Mouse (Mus musculus) heart, embryonic 16.5 days (tissue): ENCODE measurements at regions not wholly inside any gene's neighbourhood (a gene's known extent, or its start where the extent isn't known, plus 50 kb on each side); places are given as distances from the start of the nearest gene placed in this dataset.
"Not testable (repeated sequence)": the region's sequence is repeated elsewhere in the genome, so short reads cannot be mapped to it uniquely, and the experiment has no call there.

ENCODE experiments used
- ATAC-seq: fragments of 200-750 bp; cut with Nextera tagmentation; replicated peaks from 2 replicates; pipeline ENCODE4 v1.8.0; 2017; ENCODE audit warnings: moderate number of reproducible peaks; ENCODE audit not compliant: insufficient read depth, low FRiP score; ENCODE audit errors: extremely low read depth
- H3K27ac ChIP-seq: fragments of 300-500 bp; sonication (generic); 2 replicates; pipeline ENCODE4 v1.5.1; 2014; ENCODE audit warnings: mild to moderate bottlenecking, low read length, control low read depth, moderate library complexity
- H3K27me3 ChIP-seq: fragments of 300-500 bp; sonication (generic); 2 replicates; pipeline ENCODE4 v1.6.1; 2014; ENCODE audit warnings: low read length, mixed read lengths; ENCODE audit not compliant: control insufficient read depth, insufficient read depth
- H3K36me3 ChIP-seq: fragments of 300-500 bp; sonication (generic); 2 replicates; pipeline ENCODE4 v1.6.1; 2014; ENCODE audit not compliant: control insufficient read depth, insufficient read depth
- H3K4me1 ChIP-seq: fragments of 300-500 bp; sonication (generic); 2 replicates; pipeline ENCODE4 v1.6.1; 2014; ENCODE audit warnings: low read length, mixed read lengths; ENCODE audit not compliant: control insufficient read depth, insufficient read depth
- H3K4me2 ChIP-seq: fragments of 300-500 bp; sonication (generic); 2 replicates; pipeline ENCODE4 v1.6.1; 2014; ENCODE audit warnings: low read depth, mild to moderate bottlenecking, control low read depth, low read length
- H3K4me3 ChIP-seq: fragments of 300-500 bp; sonication (generic); 2 replicates; pipeline ENCODE4 v1.5.1; 2014; ENCODE audit warnings: mild to moderate bottlenecking, control low read depth, low read length
- H3K9ac ChIP-seq: fragments of 300-500 bp; sonication (generic); 2 replicates; pipeline ENCODE4 v1.6.1; 2014; ENCODE audit warnings: low read length, control low read depth
- H3K9me3 ChIP-seq: fragments of 300-500 bp; sonication (generic); replicated peaks from 2 replicates; pipeline ENCODE4 v1.6.1; 2016; ENCODE audit warnings: low read length; ENCODE audit not compliant: control insufficient read depth
- WGBS: fragments of 180-500 bp; shearing (Covaris S2); extraction: QIAGEN DNeasy Blood & Tissue Kit; methylation state at CpG from one replicate; pipeline ENCODE4 v1.1.7; 2014; 5-methylcytosine and 5-hydroxymethylcytosine counted together

DNA sequence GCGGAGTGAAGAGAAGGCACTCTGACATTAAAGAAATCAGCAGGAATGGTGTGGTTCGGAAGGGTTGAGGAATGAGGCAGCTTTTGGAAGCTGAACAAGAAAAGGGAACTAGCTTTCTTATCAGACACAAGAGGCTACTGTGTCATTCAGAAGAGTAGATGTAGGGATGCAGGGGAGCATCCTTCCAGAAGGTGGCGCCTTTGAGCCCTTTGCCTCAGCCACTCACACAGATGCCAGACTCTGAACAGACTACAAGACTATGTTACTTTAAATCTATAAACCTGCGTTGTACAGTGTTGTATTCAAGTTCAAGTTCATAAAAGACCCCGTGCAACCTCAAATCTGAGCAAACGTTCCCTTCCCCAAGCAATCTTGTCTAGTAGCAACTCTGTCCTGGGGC, 128.9 kb downstream of the Kap start:
- 55% methylated on average over 6 of the region's 6 CpGs for WGBS
- H3K4me3 ChIP-seq, H3K4me1 ChIP-seq, H3K9ac ChIP-seq, H3K9me3 ChIP-seq, ATAC-seq, H3K27me3 ChIP-seq, H3K36me3 ChIP-seq, H3K4me2 ChIP-seq, H3K27ac ChIP-seq: not testable (repeated sequence)

DNA sequence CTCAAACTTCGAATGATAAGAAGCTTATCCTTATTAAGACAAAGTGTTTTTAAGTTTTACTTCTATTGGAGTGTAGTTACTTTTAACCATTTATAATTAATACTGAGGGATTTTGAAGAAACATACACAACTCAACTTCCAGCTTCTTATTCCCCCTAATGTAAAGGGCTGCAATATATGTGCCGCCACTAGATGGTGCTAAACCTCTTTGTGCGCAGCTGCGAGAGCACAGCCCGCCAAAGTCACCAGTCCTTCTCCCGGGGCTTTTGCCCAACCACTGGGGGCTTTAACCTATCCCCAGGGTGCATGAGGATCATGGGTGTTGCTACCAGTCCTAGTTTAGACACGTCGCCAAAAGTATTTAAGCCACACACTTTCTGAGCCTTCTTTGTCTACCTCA, 146.8 kb downstream of the Kap start:
- not testable (repeated sequence) for ATAC-seq, H3K4me1 ChIP-seq, H3K9ac ChIP-seq, H3K9me3 ChIP-seq, H3K27me3 ChIP-seq, H3K36me3 ChIP-seq, H3K27ac ChIP-seq
- Histone ChIP-seq H3K4me2 (peak overlapping the region; percentile 51), H3K4me3 (peak overlapping the region; percentile 21)
- WGBS, result 1% methylated on average over 8 of the region's 8 CpGs

DNA sequence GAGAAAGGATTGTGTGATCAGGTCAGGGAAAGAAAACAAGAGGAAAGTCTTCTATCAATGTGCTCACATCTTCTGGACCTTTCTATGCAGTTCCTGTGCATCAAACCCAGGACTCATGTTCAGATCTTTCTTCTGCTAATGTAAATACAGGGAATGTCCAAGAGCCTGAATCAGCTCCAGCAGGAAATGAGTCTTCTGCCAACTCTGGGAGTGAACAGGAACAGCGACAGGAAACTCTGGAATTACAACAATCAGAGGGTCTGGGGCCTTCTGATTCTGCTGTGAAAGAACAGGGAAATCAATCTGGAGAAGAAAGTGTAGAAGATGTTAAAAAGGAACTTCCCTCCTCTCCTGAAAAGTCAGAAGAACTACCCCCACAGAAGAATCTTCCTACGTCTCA, 151.9 kb downstream of the Kap start:
- 0 out of 2 replicates have a peak, but pooled peaks have one; percentile 63 for ATAC-seq
- Histone ChIP-seq H3K4me2 (no peak overlapping the region), H3K9ac (no peak overlapping the region), H3K4me3 (no peak overlapping the region), H3K27ac (no peak overlapping the region), H3K4me1 (no peaks in the 10 kb centered on the region), H3K36me3 (no peaks in the 10 kb centered on the region), H3K9me3 (no peaks in the 10 kb centered on the region), H3K27me3 (no peaks in the 10 kb centered on the region)
- 33% methylated on average over 2 of the region's 2 CpGs for whole genome bisulfite sequencing
